Mouse (Mus musculus): ENCODE results near the gene Arfgef2.

GRCm38 (mm10) chr2:166826491-166827224 lies 21.3 kb downstream of the Arfgef2 start:
- TF ChIP-seq POLR2A (IDR thresholded peaks at IDR 0.05; ENCODE audit: borderline replicate concordance, insufficient read depth, low read length): no peak
- no peak for TF ChIP-seq CTCF (IDR thresholded peaks at IDR 0.05; ENCODE audit: borderline replicate concordance, insufficient read depth, low read depth, low read length)
